Mouse (Mus musculus): ENCODE data around the gene Slc1a7. TPM values are rescaled to one million over a fixed set of nuclear protein-coding genes. Genes with fewer than 3 reads are reported as not detected.

Gene Slc1a7
- polyA plus RNA-seq, 1 experiment from 2014 or later, result 0.08 TPM

- H3K4me1 ChIP-seq (replicated peaks; ENCODE audit: control insufficient read depth, insufficient read depth, low read length), result no peaks in the 10 kb centered on the region
- no peaks in the 10 kb centered on the region for H3K36me3 ChIP-seq (replicated peaks; ENCODE audit: control insufficient read depth, insufficient read depth)
- H3K27me3 ChIP-seq (ENCODE audit: control insufficient read depth, insufficient read depth, low read length), result no peaks in the 10 kb centered on the region
- H3K9me3 ChIP-seq (ENCODE audit: control insufficient read depth, low read length), result no peaks in the 10 kb centered on the region
- 80% methylated on average over 6 of the region's 6 CpGs for WGBS
- H3K9ac ChIP-seq, result no peak overlapping the region
- H3K27ac ChIP-seq, result no peak overlapping the region
- H3K4me2 ChIP-seq (replicated peaks), result no peak overlapping the region
- DNase-seq (ENCODE audit: low spot score) (no peak), ATAC-seq (ENCODE audit: low FRiP score) (no peak)
- H3K4me3 ChIP-seq (replicated peaks; ENCODE audit: low read length), result no peak overlapping the region
Observed at GRCm38 (mm10) chr4:107995727-107996126, 27.6 kb downstream of the Slc1a7 start.

GRCm38 (mm10) chr4:107996418-107996986, 28.4 kb downstream of the Slc1a7 start:
- DNase-seq (ENCODE audit: low spot score), result no peak
- Histone ChIP-seq H3K9me3 (ENCODE audit: control insufficient read depth, low read length) (no peaks in the 10 kb centered on the region), H3K9ac (no peak overlapping the region), H3K27me3 (ENCODE audit: control insufficient read depth, insufficient read depth, low read length) (no peaks in the 10 kb centered on the region), H3K4me1 (replicated peaks; ENCODE audit: control insufficient read depth, insufficient read depth, low read length) (no peaks in the 10 kb centered on the region), H3K36me3 (replicated peaks; ENCODE audit: control insufficient read depth, insufficient read depth) (no peaks in the 10 kb centered on the region), H3K4me3 (replicated peaks; ENCODE audit: low read length) (no peak overlapping the region), H3K27ac (no peak overlapping the region), H3K4me2 (replicated peaks) (no peak overlapping the region)
- no peak for ATAC-seq (ENCODE audit: low FRiP score)
- 87% methylated on average over 9 of the region's 9 CpGs for WGBS

- H3K27ac ChIP-seq, result no peak overlapping the region
- ATAC-seq (ENCODE audit: low FRiP score), result no peak
- 48% methylated on average over 11 of the region's 11 CpGs for WGBS
- no peak overlapping the region for H3K4me3 ChIP-seq (replicated peaks; ENCODE audit: low read length)
- peak; percentile 38 for DNase-seq (ENCODE audit: low spot score)
- H3K9me3 ChIP-seq (ENCODE audit: control insufficient read depth, low read length), result no peaks in the 10 kb centered on the region
- no peaks in the 10 kb centered on the region for H3K4me1 ChIP-seq (replicated peaks; ENCODE audit: control insufficient read depth, insufficient read depth, low read length)
- H3K27me3 ChIP-seq (ENCODE audit: control insufficient read depth, insufficient read depth, low read length), result no peaks in the 10 kb centered on the region
- no peaks in the 10 kb centered on the region for H3K36me3 ChIP-seq (replicated peaks; ENCODE audit: control insufficient read depth, insufficient read depth)
- H3K9ac ChIP-seq, result no peak overlapping the region
- H3K4me2 ChIP-seq (replicated peaks), result no peak overlapping the region
Observed at GRCm38 (mm10) chr4:107998641-107999332, 30.7 kb downstream of the Slc1a7 start.

GRCm38 (mm10) chr4:107999380-107999779, 31.2 kb downstream of the Slc1a7 start:
- Histone ChIP-seq H3K9ac (no peak overlapping the region), H3K27me3 (ENCODE audit: control insufficient read depth, insufficient read depth, low read length) (no peaks in the 10 kb centered on the region), H3K4me2 (replicated peaks) (no peak overlapping the region), H3K4me1 (replicated peaks; ENCODE audit: control insufficient read depth, insufficient read depth, low read length) (no peaks in the 10 kb centered on the region), H3K27ac (no peak overlapping the region), H3K36me3 (replicated peaks; ENCODE audit: control insufficient read depth, insufficient read depth) (no peaks in the 10 kb centered on the region), H3K9me3 (ENCODE audit: control insufficient read depth, low read length) (no peaks in the 10 kb centered on the region), H3K4me3 (replicated peaks; ENCODE audit: low read length) (no peak overlapping the region)
- ATAC-seq (ENCODE audit: low FRiP score) (no peak), DNase-seq (ENCODE audit: low spot score) (no peak)
- WGBS, result 67% methylated on average over 1 of the region's 1 CpGs

GRCm38 (mm10) chr4:108005328-108005727, 37.2 kb downstream of the Slc1a7 start:
- WGBS, result 56% methylated on average over 7 of the region's 7 CpGs

GRCm38 (mm10) chr4:108007532-108008103, 39.5 kb downstream of the Slc1a7 start:
- H3K36me3 ChIP-seq (replicated peaks; ENCODE audit: control insufficient read depth, insufficient read depth), result no peaks in the 10 kb centered on the region
- no peaks in the 10 kb centered on the region for H3K9me3 ChIP-seq (ENCODE audit: control insufficient read depth, low read length)
- DNase-seq (ENCODE audit: low spot score), result no peak
- H3K4me2 ChIP-seq (replicated peaks), result no peak overlapping the region
- H3K4me3 ChIP-seq (replicated peaks; ENCODE audit: low read length), result no peak overlapping the region
- no peaks in the 10 kb centered on the region for H3K27me3 ChIP-seq (ENCODE audit: control insufficient read depth, insufficient read depth, low read length)
- H3K27ac ChIP-seq, result no peak overlapping the region
- no peak for ATAC-seq (ENCODE audit: low FRiP score)
- WGBS, result 80% methylated on average over 7 of the region's 7 CpGs
- H3K4me1 ChIP-seq (replicated peaks; ENCODE audit: control insufficient read depth, insufficient read depth, low read length), result no peaks in the 10 kb centered on the region
- no peak overlapping the region for H3K9ac ChIP-seq

More at GRCm38 (mm10) chr4:108005328-108005727, 37.2 kb downstream of the Slc1a7 start:
- Histone ChIP-seq H3K27me3 (ENCODE audit: control insufficient read depth, insufficient read depth, low read length) (no peaks in the 10 kb centered on the region), H3K9me3 (ENCODE audit: control insufficient read depth, low read length) (no peaks in the 10 kb centered on the region), H3K36me3 (replicated peaks; ENCODE audit: control insufficient read depth, insufficient read depth) (no peaks in the 10 kb centered on the region), H3K4me1 (replicated peaks; ENCODE audit: control insufficient read depth, insufficient read depth, low read length) (no peaks in the 10 kb centered on the region), H3K4me3 (replicated peaks; ENCODE audit: low read length) (no peak overlapping the region), H3K9ac (no peak overlapping the region), H3K4me2 (replicated peaks) (no peak overlapping the region), H3K27ac (no peak overlapping the region)
- DNase-seq (ENCODE audit: low spot score) (peak; percentile 55), ATAC-seq (ENCODE audit: low FRiP score) (no peak)

- Histone ChIP-seq H3K9ac (no peak overlapping the region), H3K9me3 (ENCODE audit: control insufficient read depth, low read length) (no peaks in the 10 kb centered on the region), H3K4me2 (replicated peaks) (no peak overlapping the region), H3K4me3 (replicated peaks; ENCODE audit: low read length) (no peak overlapping the region), H3K27ac (no peak overlapping the region), H3K27me3 (ENCODE audit: control insufficient read depth, insufficient read depth, low read length) (no peaks in the 10 kb centered on the region), H3K36me3 (replicated peaks; ENCODE audit: control insufficient read depth, insufficient read depth) (no peaks in the 10 kb centered on the region), H3K4me1 (replicated peaks; ENCODE audit: control insufficient read depth, insufficient read depth, low read length) (no peaks in the 10 kb centered on the region)
- ATAC-seq (ENCODE audit: low FRiP score), result no peak
- DNase-seq (ENCODE audit: low spot score), result no peak
- WGBS, result 84% methylated on average over 8 of the region's 8 CpGs
Observed at GRCm38 (mm10) chr4:108008541-108008940, 40.4 kb downstream of the Slc1a7 start.

- Histone ChIP-seq H3K4me2 (replicated peaks) (no peak overlapping the region), H3K9me3 (ENCODE audit: control insufficient read depth, low read length) (no peaks in the 10 kb centered on the region), H3K27ac (no peak overlapping the region), H3K36me3 (replicated peaks; ENCODE audit: control insufficient read depth, insufficient read depth) (no peaks in the 10 kb centered on the region), H3K9ac (no peak overlapping the region), H3K4me3 (replicated peaks; ENCODE audit: low read length) (no peak overlapping the region), H3K4me1 (replicated peaks; ENCODE audit: control insufficient read depth, insufficient read depth, low read length) (peaks cover 5% of the 10 kb centered on the region), H3K27me3 (ENCODE audit: control insufficient read depth, insufficient read depth, low read length) (no peaks in the 10 kb centered on the region)
- DNase-seq (ENCODE audit: low spot score), result no peak
- WGBS, result 67% methylated on average over 2 of the region's 2 CpGs
- no peak for ATAC-seq (ENCODE audit: low FRiP score)
Observed at GRCm38 (mm10) chr4:108014466-108014865, 46.3 kb downstream of the Slc1a7 start.

- no peaks in the 10 kb centered on the region for H3K36me3 ChIP-seq (replicated peaks; ENCODE audit: control insufficient read depth, insufficient read depth)
- no peaks in the 10 kb centered on the region for H3K27me3 ChIP-seq (ENCODE audit: control insufficient read depth, insufficient read depth, low read length)
- H3K27ac ChIP-seq, result no peak overlapping the region
- no peaks in the 10 kb centered on the region for H3K9me3 ChIP-seq (ENCODE audit: control insufficient read depth, low read length)
- peaks cover 5% of the 10 kb centered on the region for H3K4me1 ChIP-seq (replicated peaks; ENCODE audit: control insufficient read depth, insufficient read depth, low read length)
- DNase-seq (ENCODE audit: low spot score) (no peak), ATAC-seq (ENCODE audit: low FRiP score) (no peak)
- H3K4me3 ChIP-seq (replicated peaks; ENCODE audit: low read length), result no peak overlapping the region
- no peak overlapping the region for H3K4me2 ChIP-seq (replicated peaks)
- H3K9ac ChIP-seq, result no peak overlapping the region
- WGBS, result 67% methylated on average over 14 of the region's 14 CpGs
Observed at GRCm38 (mm10) chr4:108015067-108015765, 47.1 kb downstream of the Slc1a7 start.

Measured in hindbrain, embryonic 14.5 days (tissue).